Mouse (Mus musculus): ENCODE results near the gene 2310050C09Rik. TPM values are rescaled to one million over a fixed set of nuclear protein-coding genes. Genes with fewer than 3 reads are reported as not detected.

2310050C09Rik gene
- polyA plus RNA-seq (2012; rRNA removed) = 0.36 TPM in 2 replicates

GRCm38 (mm10) chr3:92870116-92870515, at the start of gene 2310050C09Rik:
Gene 2310050C09Rik (minus strand): TSS chr3:92870216.
- H3K4me3 ChIP-seq (ENCODE audit: control insufficient read depth, insufficient read depth, low read length) = no peak within 1 kb of the TSS
- 86% methylated on average over 4 of the region's 4 CpGs for WGBS
- no peaks in the 10 kb centered on the region for H3K4me1 ChIP-seq (replicated peaks; ENCODE audit: control insufficient read depth, insufficient read depth, low read length)
- H3K27me3 ChIP-seq (ENCODE audit: control insufficient read depth, insufficient read depth, low read length) = no peaks in the 10 kb centered on the region
- H3K27ac ChIP-seq (ENCODE audit: control insufficient read depth, insufficient read depth, low read length) = no peak within 1 kb of the TSS
- TF ChIP-seq POLR2A (IDR thresholded peaks at IDR 0.05; ENCODE audit: control insufficient read depth, extremely low read depth, insufficient read depth, low read length, poor library complexity) (no peak), CTCF (IDR thresholded peaks at IDR 0.05; ENCODE audit: borderline replicate concordance, control insufficient read depth, extremely low read depth, insufficient read depth, low read length, poor library complexity) (no peak)
- no peak for DNase-seq
- no peaks in the 10 kb centered on the region for H3K36me3 ChIP-seq (ENCODE audit: control insufficient read depth, insufficient read depth, low read length)

GRCm38 (mm10) chr3:92907571-92907970, 37.6 kb upstream of the 2310050C09Rik start:
- Histone ChIP-seq H3K27ac (ENCODE audit: control insufficient read depth, insufficient read depth, low read length) (no peak overlapping the region), H3K4me1 (replicated peaks; ENCODE audit: control insufficient read depth, insufficient read depth, low read length) (no peaks in the 10 kb centered on the region), H3K4me3 (ENCODE audit: control insufficient read depth, insufficient read depth, low read length) (no peak overlapping the region), H3K27me3 (ENCODE audit: control insufficient read depth, insufficient read depth, low read length) (no peaks in the 10 kb centered on the region), H3K36me3 (ENCODE audit: control insufficient read depth, insufficient read depth, low read length) (no peaks in the 10 kb centered on the region)
- TF ChIP-seq CTCF (IDR thresholded peaks at IDR 0.05; ENCODE audit: borderline replicate concordance, control insufficient read depth, extremely low read depth, insufficient read depth, low read length, poor library complexity) (no peak), POLR2A (IDR thresholded peaks at IDR 0.05; ENCODE audit: control insufficient read depth, extremely low read depth, insufficient read depth, low read length, poor library complexity) (no peak)
- DNase-seq = no peak
- WGBS = 34% methylated on average over 4 of the region's 4 CpGs

GRCm38 (mm10) chr3:92905182-92905581, 35.2 kb upstream of the 2310050C09Rik start:
- WGBS = 60% methylated on average over 3 of the region's 3 CpGs
- no peaks in the 10 kb centered on the region for H3K27me3 ChIP-seq (ENCODE audit: control insufficient read depth, insufficient read depth, low read length)
- no peak overlapping the region for H3K4me3 ChIP-seq (ENCODE audit: control insufficient read depth, insufficient read depth, low read length)
- DNase-seq = no peak
- H3K4me1 ChIP-seq (replicated peaks; ENCODE audit: control insufficient read depth, insufficient read depth, low read length) = no peaks in the 10 kb centered on the region
- H3K27ac ChIP-seq (ENCODE audit: control insufficient read depth, insufficient read depth, low read length) = no peak overlapping the region
- no peaks in the 10 kb centered on the region for H3K36me3 ChIP-seq (ENCODE audit: control insufficient read depth, insufficient read depth, low read length)
- no peak for TF ChIP-seq CTCF (IDR thresholded peaks at IDR 0.05; ENCODE audit: borderline replicate concordance, control insufficient read depth, extremely low read depth, insufficient read depth, low read length, poor library complexity)
- no peak for TF ChIP-seq POLR2A (IDR thresholded peaks at IDR 0.05; ENCODE audit: control insufficient read depth, extremely low read depth, insufficient read depth, low read length, poor library complexity)

DNA sequence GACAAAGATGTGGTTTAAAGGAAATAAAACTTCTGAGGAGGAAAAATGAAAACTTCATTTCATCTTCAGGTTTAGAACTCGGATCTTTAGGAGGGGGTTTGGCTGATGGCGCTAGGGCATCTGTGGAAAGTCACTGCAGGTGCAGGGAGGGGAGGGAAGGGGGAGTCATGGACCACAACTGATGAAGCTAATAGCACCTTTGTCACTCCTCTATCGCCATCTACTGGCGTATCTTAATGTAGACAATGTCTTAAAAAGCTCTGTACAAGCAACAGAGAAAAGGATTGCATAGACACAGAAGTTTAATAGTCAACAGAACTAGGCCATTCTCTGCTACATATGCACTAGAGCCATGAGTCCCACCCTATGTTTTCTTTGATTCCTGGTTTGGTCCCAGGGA, 33.6 kb upstream of the 2310050C09Rik start:
- Histone ChIP-seq H3K27ac (ENCODE audit: control insufficient read depth, insufficient read depth, low read length) (no peak overlapping the region), H3K4me3 (ENCODE audit: control insufficient read depth, insufficient read depth, low read length) (no peak overlapping the region), H3K27me3 (ENCODE audit: control insufficient read depth, insufficient read depth, low read length) (no peaks in the 10 kb centered on the region), H3K36me3 (ENCODE audit: control insufficient read depth, insufficient read depth, low read length) (no peaks in the 10 kb centered on the region), H3K4me1 (replicated peaks; ENCODE audit: control insufficient read depth, insufficient read depth, low read length) (no peaks in the 10 kb centered on the region)
- TF ChIP-seq POLR2A (IDR thresholded peaks at IDR 0.05; ENCODE audit: control insufficient read depth, extremely low read depth, insufficient read depth, low read length, poor library complexity) (no peak), CTCF (IDR thresholded peaks at IDR 0.05; ENCODE audit: borderline replicate concordance, control insufficient read depth, extremely low read depth, insufficient read depth, low read length, poor library complexity) (no peak)
- WGBS = 30% methylated on average over 4 of the region's 4 CpGs
- DNase-seq = no peak

GRCm38 (mm10) chr3:92902992-92903391, 33.0 kb upstream of the 2310050C09Rik start:
- 22% methylated on average over 3 of the region's 3 CpGs for WGBS
- H3K4me1 ChIP-seq (replicated peaks; ENCODE audit: control insufficient read depth, insufficient read depth, low read length) = no peaks in the 10 kb centered on the region
- TF ChIP-seq POLR2A (IDR thresholded peaks at IDR 0.05; ENCODE audit: control insufficient read depth, extremely low read depth, insufficient read depth, low read length, poor library complexity) = no peak
- no peak for TF ChIP-seq CTCF (IDR thresholded peaks at IDR 0.05; ENCODE audit: borderline replicate concordance, control insufficient read depth, extremely low read depth, insufficient read depth, low read length, poor library complexity)
- H3K27me3 ChIP-seq (ENCODE audit: control insufficient read depth, insufficient read depth, low read length) = no peaks in the 10 kb centered on the region
- no peak overlapping the region for H3K27ac ChIP-seq (ENCODE audit: control insufficient read depth, insufficient read depth, low read length)
- DNase-seq = no peak
- no peaks in the 10 kb centered on the region for H3K36me3 ChIP-seq (ENCODE audit: control insufficient read depth, insufficient read depth, low read length)
- no peak overlapping the region for H3K4me3 ChIP-seq (ENCODE audit: control insufficient read depth, insufficient read depth, low read length)

DNA sequence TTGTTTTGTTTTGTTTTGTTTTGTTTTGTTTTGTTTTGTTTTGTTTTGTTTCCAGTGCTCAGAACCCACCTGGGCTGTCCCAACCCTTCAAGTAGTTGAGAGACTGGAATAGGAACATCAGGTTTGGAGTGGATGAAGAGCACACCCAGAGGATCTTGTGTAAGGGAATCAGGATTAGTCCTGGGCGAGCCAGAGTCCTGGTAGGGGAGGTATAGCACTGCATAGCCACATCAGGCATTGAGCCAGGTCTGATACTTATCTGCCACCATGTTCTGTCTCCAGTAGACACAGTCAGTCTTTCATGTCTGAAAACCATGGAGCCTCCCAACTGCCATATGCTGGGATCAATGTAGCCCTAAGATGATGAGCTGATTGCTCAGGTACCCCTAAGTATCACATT, 24.5 kb upstream of the 2310050C09Rik start:
- Histone ChIP-seq H3K4me3 (ENCODE audit: control insufficient read depth, insufficient read depth, low read length) (no peak overlapping the region), H3K4me1 (replicated peaks; ENCODE audit: control insufficient read depth, insufficient read depth, low read length) (no peaks in the 10 kb centered on the region), H3K27me3 (ENCODE audit: control insufficient read depth, insufficient read depth, low read length) (no peaks in the 10 kb centered on the region), H3K36me3 (ENCODE audit: control insufficient read depth, insufficient read depth, low read length) (no peaks in the 10 kb centered on the region), H3K27ac (ENCODE audit: control insufficient read depth, insufficient read depth, low read length) (no peak overlapping the region)
- TF ChIP-seq CTCF (IDR thresholded peaks at IDR 0.05; ENCODE audit: borderline replicate concordance, control insufficient read depth, extremely low read depth, insufficient read depth, low read length, poor library complexity) (no peak), POLR2A (IDR thresholded peaks at IDR 0.05; ENCODE audit: control insufficient read depth, extremely low read depth, insufficient read depth, low read length, poor library complexity) (no peak)
- DNase-seq = no peak
- 58% methylated on average over 1 of the region's 1 CpGs for WGBS

DNA sequence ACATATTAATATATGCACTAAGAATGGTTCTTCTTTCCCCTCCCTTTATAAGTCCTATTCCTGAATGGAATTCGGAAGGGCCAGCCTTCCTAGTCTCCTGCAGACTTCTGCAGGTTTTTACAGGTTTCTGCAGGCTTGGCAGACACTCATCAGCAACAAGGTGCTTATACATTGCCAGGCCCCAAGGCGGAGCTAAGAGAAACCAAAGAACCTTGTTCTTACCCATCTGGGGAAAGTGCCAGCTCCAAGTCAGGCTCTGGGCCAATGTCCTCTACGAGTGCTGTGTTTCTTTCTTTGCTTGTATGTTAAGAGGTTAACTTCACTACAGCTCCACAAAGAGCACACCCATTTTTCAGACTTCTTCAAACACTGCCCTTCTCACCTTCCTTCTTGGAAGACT, 24.0 kb upstream of the 2310050C09Rik start:
- Histone ChIP-seq H3K27ac (ENCODE audit: control insufficient read depth, insufficient read depth, low read length) (no peak overlapping the region), H3K4me1 (replicated peaks; ENCODE audit: control insufficient read depth, insufficient read depth, low read length) (no peaks in the 10 kb centered on the region), H3K27me3 (ENCODE audit: control insufficient read depth, insufficient read depth, low read length) (no peaks in the 10 kb centered on the region), H3K4me3 (ENCODE audit: control insufficient read depth, insufficient read depth, low read length) (no peak overlapping the region), H3K36me3 (ENCODE audit: control insufficient read depth, insufficient read depth, low read length) (no peaks in the 10 kb centered on the region)
- 63% methylated on average over 3 of the region's 3 CpGs for WGBS
- DNase-seq = no peak
- TF ChIP-seq POLR2A (IDR thresholded peaks at IDR 0.05; ENCODE audit: control insufficient read depth, extremely low read depth, insufficient read depth, low read length, poor library complexity) = no peak
- TF ChIP-seq CTCF (IDR thresholded peaks at IDR 0.05; ENCODE audit: borderline replicate concordance, control insufficient read depth, extremely low read depth, insufficient read depth, low read length, poor library complexity) = no peak
